In genomic region chr7:82395239-82395638, GRCm38 (mm10) we compare ENCODE assay signal across 28 mouse cellular contexts. TPM values are rescaled to one million over a fixed set of nuclear protein-coding genes. Genes with fewer than 3 reads are reported as not detected.
DNase-seq lines count a peak whose midpoint lies in the region; ATAC-seq and TF ChIP-seq lines count a peak whose summit lies in the region.
"Had no signal": no experiment of that assay in that cellular context is flagged by ENCODE, and none has a peak within 500 bp of the region (broad histone marks: within the 10 kb centered on the region; RNA-seq: fewer than 3 reads in every experiment).

No protein-coding gene starts in this region.

- no peak overlapping the region for H3K4me3 ChIP-seq in cerebellum, adult 2 months (replicated peaks; ENCODE audit: insufficient read depth, low read depth, low read length)
- H3K4me3 ChIP-seq in hindbrain, embryonic 13.5 days = no peak overlapping the region
- no peak overlapping the region for H3K4me3 ChIP-seq in hindbrain, embryonic 11.5 days (ENCODE audit: low read depth, low read length)
- H3K4me3 ChIP-seq in midbrain, embryonic 14.5 days (replicated peaks; ENCODE audit: low read depth, low read length) = no peak overlapping the region
- H3K4me3 ChIP-seq in midbrain, embryonic 16.5 days (ENCODE audit: low read depth, low read length) = no peak overlapping the region
- no peak overlapping the region for H3K4me3 ChIP-seq in forebrain, embryonic 15.5 days
- H3K4me3 ChIP-seq: embryonic facial prominence, embryonic 12.5 days; heart, embryonic 15.5 days; kidney, embryonic 15.5 days; layer of hippocampus, adult 2 months; left cerebral cortex, adult 2 months; liver, embryonic 12.5 days; neural tube, embryonic 15.5 days had no signal

- DNase-seq in cerebellum, postnatal 10 days = peak; percentile 43 to 64
- no peak for DNase-seq in cerebellum, adult 2 months
- no peak for DNase-seq in hindbrain, embryonic 11.5 days (ENCODE audit: low spot score)
- no peak for DNase-seq in midbrain, embryonic 14.5 days
- no peak for DNase-seq in embryo, embryonic 9.5 days (ENCODE audit: extremely low spot score)
- DNase-seq: adrenal gland, postnatal 14 days; cerebellum, adult 11-12 months; cerebellum, postnatal 36 days; gastrocnemius, postnatal 14 days; heart, postnatal 36 days; kidney, adult 18-20 months; kidney, postnatal 36 days; liver, postnatal 0 days; lung, postnatal 4 days; right cerebral cortex, postnatal 25 days; thymus, postnatal 25 days had no signal

- H3K4me2 ChIP-seq in hindbrain, embryonic 13.5 days = no peak overlapping the region
- H3K4me2 ChIP-seq in hindbrain, embryonic 11.5 days (replicated peaks; ENCODE audit: low read depth, low read length) = no peak overlapping the region
- H3K4me2 ChIP-seq in midbrain, embryonic 14.5 days (ENCODE audit: low read length) = no peak overlapping the region
- H3K4me2 ChIP-seq in midbrain, embryonic 16.5 days (ENCODE audit: low read length) = no peak overlapping the region
- no peak overlapping the region for H3K4me2 ChIP-seq in forebrain, embryonic 15.5 days (replicated peaks)
- H3K4me2 ChIP-seq: embryonic facial prominence, embryonic 12.5 days; heart, embryonic 15.5 days; hindbrain, embryonic 14.5 days; kidney, embryonic 15.5 days; liver, embryonic 12.5 days; neural tube, embryonic 15.5 days had no signal

- TF ChIP-seq POLR2A in cerebellum, adult 2 months (IDR thresholded peaks at IDR 0.05; ENCODE audit: borderline replicate concordance, insufficient read depth, low read length) = no peak

- H3K27me3 ChIP-seq in cerebellum, adult 2 months (ENCODE audit: control insufficient read depth, insufficient read depth, low read length) = no peaks in the 10 kb centered on the region
- no peaks in the 10 kb centered on the region for H3K27me3 ChIP-seq in hindbrain, embryonic 13.5 days
- no peaks in the 10 kb centered on the region for H3K27me3 ChIP-seq in hindbrain, embryonic 11.5 days (ENCODE audit: control insufficient read depth, insufficient read depth, low read length)
- H3K27me3 ChIP-seq in midbrain, embryonic 14.5 days (ENCODE audit: control insufficient read depth, insufficient read depth, low read length) = no peaks in the 10 kb centered on the region
- no peaks in the 10 kb centered on the region for H3K27me3 ChIP-seq in midbrain, embryonic 16.5 days (ENCODE audit: control insufficient read depth, insufficient read depth, low read depth, low read length)
- no peaks in the 10 kb centered on the region for H3K27me3 ChIP-seq in forebrain, embryonic 15.5 days
- H3K27me3 ChIP-seq: embryonic facial prominence, embryonic 12.5 days; heart, embryonic 15.5 days; kidney, embryonic 15.5 days; liver, embryonic 12.5 days; neural tube, embryonic 15.5 days had no signal

- peak; percentile 63; the same call in 1 of the 2 replicates for ATAC-seq in hindbrain, embryonic 13.5 days (ENCODE audit: low FRiP score)
- ATAC-seq in hindbrain, embryonic 11.5 days (ENCODE audit: low FRiP score) = no peak
- no peak for ATAC-seq in midbrain, embryonic 14.5 days (ENCODE audit: low FRiP score, low TSS enrichment)
- no peak for ATAC-seq in midbrain, embryonic 16.5 days
- peak; percentile 69 for ATAC-seq in forebrain, embryonic 15.5 days (replicated peaks)
- ATAC-seq: liver, embryonic 12.5 days; liver, postnatal 0 days had no signal

- 32% methylated on average over 12 of the region's 12 CpGs for WGBS in cerebellum, adult 2 months
- 70% methylated on average over 12 of the region's 12 CpGs for WGBS in hindbrain, embryonic 13.5 days
- 91% methylated on average over 12 of the region's 12 CpGs for WGBS in hindbrain, embryonic 11.5 days
- WGBS in midbrain, embryonic 14.5 days = 78% methylated on average over 12 of the region's 12 CpGs
- 74% methylated on average over 12 of the region's 12 CpGs for WGBS in midbrain, embryonic 16.5 days
- 48% methylated on average over 12 of the region's 12 CpGs for WGBS in forebrain, embryonic 15.5 days

- no peak overlapping the region for H3K9ac ChIP-seq in hindbrain, embryonic 13.5 days
- no peak overlapping the region for H3K9ac ChIP-seq in hindbrain, embryonic 11.5 days (ENCODE audit: low read depth, low read length)
- H3K9ac ChIP-seq in midbrain, embryonic 14.5 days (replicated peaks; ENCODE audit: low read length) = no peak overlapping the region
- no peak overlapping the region for H3K9ac ChIP-seq in midbrain, embryonic 16.5 days (ENCODE audit: low read depth, low read length)
- no peak overlapping the region for H3K9ac ChIP-seq in forebrain, embryonic 15.5 days (replicated peaks)
- H3K9ac ChIP-seq: embryonic facial prominence, embryonic 12.5 days; heart, embryonic 15.5 days; hindbrain, embryonic 14.5 days; kidney, embryonic 15.5 days; liver, embryonic 12.5 days; liver, postnatal 0 days; neural tube, embryonic 15.5 days had no signal

- H3K4me1 ChIP-seq in cerebellum, adult 2 months (ENCODE audit: control insufficient read depth, insufficient read depth, low read length) = no peaks in the 10 kb centered on the region
- peaks cover 38% of the 10 kb centered on the region for H3K4me1 ChIP-seq in hindbrain, embryonic 13.5 days (replicated peaks)
- no peaks in the 10 kb centered on the region for H3K4me1 ChIP-seq in hindbrain, embryonic 11.5 days (replicated peaks; ENCODE audit: control insufficient read depth, insufficient read depth, low read length)
- peaks cover 8% of the 10 kb centered on the region; the same call in 1 of the 2 replicates for H3K4me1 ChIP-seq in midbrain, embryonic 14.5 days (ENCODE audit: control insufficient read depth, insufficient read depth, low read length)
- H3K4me1 ChIP-seq in midbrain, embryonic 16.5 days (ENCODE audit: control insufficient read depth, insufficient read depth, low read length) = peaks cover 8% of the 10 kb centered on the region
- peaks cover 31% of the 10 kb centered on the region for H3K4me1 ChIP-seq in forebrain, embryonic 15.5 days
- H3K4me1 ChIP-seq: embryonic facial prominence, embryonic 12.5 days; heart, embryonic 15.5 days; kidney, embryonic 15.5 days; liver, embryonic 12.5 days had no signal

- no peaks in the 10 kb centered on the region for H3K36me3 ChIP-seq in hindbrain, embryonic 13.5 days
- H3K36me3 ChIP-seq in hindbrain, embryonic 11.5 days (ENCODE audit: control insufficient read depth, insufficient read depth, low read length) = no peaks in the 10 kb centered on the region
- no peaks in the 10 kb centered on the region for H3K36me3 ChIP-seq in midbrain, embryonic 14.5 days (ENCODE audit: control insufficient read depth, insufficient read depth, low read length)
- H3K36me3 ChIP-seq in midbrain, embryonic 16.5 days (ENCODE audit: control insufficient read depth, insufficient read depth, low read length) = no peaks in the 10 kb centered on the region
- no peaks in the 10 kb centered on the region for H3K36me3 ChIP-seq in forebrain, embryonic 15.5 days
- H3K36me3 ChIP-seq: embryonic facial prominence, embryonic 12.5 days; G1E; heart, embryonic 15.5 days; kidney, embryonic 15.5 days; liver, embryonic 12.5 days; neural tube, embryonic 15.5 days had no signal

- peaks cover 6% of the 10 kb centered on the region; the same call in 1 of the 2 replicates for H3K9me3 ChIP-seq in hindbrain, embryonic 13.5 days
- H3K9me3 ChIP-seq in hindbrain, embryonic 11.5 days (ENCODE audit: control insufficient read depth, low read length) = no peaks in the 10 kb centered on the region
- no peaks in the 10 kb centered on the region for H3K9me3 ChIP-seq in midbrain, embryonic 14.5 days (ENCODE audit: control insufficient read depth, low read length)
- H3K9me3 ChIP-seq in midbrain, embryonic 16.5 days (replicated peaks; ENCODE audit: control insufficient read depth, low read length, poor library complexity, severe bottlenecking) = no peaks in the 10 kb centered on the region
- H3K9me3 ChIP-seq in forebrain, embryonic 15.5 days = no peaks in the 10 kb centered on the region
- H3K9me3 ChIP-seq: heart, embryonic 15.5 days; kidney, embryonic 15.5 days; liver, embryonic 12.5 days; neural tube, embryonic 15.5 days had no signal

- H3K27ac ChIP-seq in cerebellum, adult 2 months (ENCODE audit: insufficient read depth, low read length) = no peak overlapping the region
- peak overlapping the region; percentile 31; the same call in 1 of the 2 replicates for H3K27ac ChIP-seq in hindbrain, embryonic 13.5 days
- no peak overlapping the region for H3K27ac ChIP-seq in hindbrain, embryonic 11.5 days (ENCODE audit: low read depth, low read length)
- 0 out of 2 replicates have a peak overlapping the region, but pooled peaks have one; percentile 17 for H3K27ac ChIP-seq in midbrain, embryonic 14.5 days (replicated peaks; ENCODE audit: low read depth, low read length)
- H3K27ac ChIP-seq in midbrain, embryonic 16.5 days (ENCODE audit: low read length) = no peak overlapping the region
- peak overlapping the region; percentile 75 for H3K27ac ChIP-seq in forebrain, embryonic 15.5 days (replicated peaks)
- H3K27ac ChIP-seq: embryonic facial prominence, embryonic 12.5 days; heart, embryonic 15.5 days; kidney, embryonic 15.5 days; layer of hippocampus, adult 2 months; left cerebral cortex, adult 2 months; liver, embryonic 12.5 days; neural tube, embryonic 15.5 days had no signal

- no peak for TF ChIP-seq CTCF in cerebellum, adult 2 months (IDR thresholded peaks at IDR 0.05; ENCODE audit: borderline replicate concordance, insufficient read depth, low read depth, low read length)

RNA-seq across cellular contexts. Expression of gene Adamtsl3, which starts 59.7 kb away (rescaled TPM):
- 0.72 and 0.90 TPM in 2 replicates for polyA plus RNA-seq in cerebellum, adult 2 months (2012; rRNA removed)
- polyA plus RNA-seq in hindbrain, embryonic 13.5 days (2015; fragmentation: Nextera tagmentation; extraction: Ambion mirVana) = 0.43 and 0.44 TPM in 2 replicates
- 0.15 and 0.66 TPM in 2 replicates for polyA plus RNA-seq in hindbrain, embryonic 11.5 days (2014; fragmentation: Nextera tagmentation; extraction: Ambion mirVana)
- polyA plus RNA-seq in midbrain, embryonic 14.5 days (2014; fragmentation: Nextera tagmentation; extraction: Ambion mirVana) = 0.33 and 0.34 TPM in 2 replicates
- 0.64 and 0.66 TPM in 2 replicates for polyA plus RNA-seq in midbrain, embryonic 16.5 days (2015; fragmentation: Nextera tagmentation; extraction: Ambion mirVana)
- 0.33 and 0.50 TPM in 2 replicates for polyA plus RNA-seq in forebrain, embryonic 15.5 days (2015; fragmentation: Nextera tagmentation; extraction: Ambion mirVana)
- polyA plus RNA-seq: G1E had no signal

Comparison
In these comparisons a context has a peak if more than half of its experiments do, and no peak if none do; other contexts are left out.
1. DNase-seq: peak in cerebellum, postnatal 10 days (2 of 2); none in cerebellum, adult 2 months (0 of 2), hindbrain, embryonic 11.5 days (single experiment), midbrain, embryonic 14.5 days (single experiment) and embryo, embryonic 9.5 days (single experiment).
2. H3K27ac ChIP-seq: peak in hindbrain, embryonic 13.5 days (single experiment), midbrain, embryonic 14.5 days (single experiment) and forebrain, embryonic 15.5 days (single experiment); none in cerebellum, adult 2 months (single experiment), hindbrain, embryonic 11.5 days (single experiment) and midbrain, embryonic 16.5 days (single experiment).
3. ATAC-seq: peak in hindbrain, embryonic 13.5 days (single experiment) and forebrain, embryonic 15.5 days (single experiment); none in hindbrain, embryonic 11.5 days (single experiment), midbrain, embryonic 14.5 days (single experiment) and midbrain, embryonic 16.5 days (single experiment).